Mouse (Mus musculus) ES-E14 (cell line): ENCODE data around the gene Nt5c2.

Experiments used
- CHD2 ChIP-seq: IDR thresholded peaks from 2 replicates; pipeline ENCODE4 v1.6.1; 2014; ENCODE audit warnings: mild to moderate bottlenecking, low read depth, low read length, inconsistent platforms
- HCFC1 ChIP-seq: IDR thresholded peaks from 2 replicates; pipeline ENCODE4 v1.6.1; 2012; ENCODE audit warnings: low read length, inconsistent platforms, borderline replicate concordance; ENCODE audit not compliant: insufficient read depth
- MAFK ChIP-seq: IDR thresholded peaks from 2 replicates; pipeline ENCODE4 v1.6.1; 2014; ENCODE audit warnings: mild to moderate bottlenecking, low read depth, low read length, inconsistent platforms; ENCODE audit not compliant: insufficient read depth
- ZC3H11A ChIP-seq: IDR thresholded peaks from 2 replicates; pipeline ENCODE4 v1.6.1; 2012; ENCODE audit warnings: low read depth, mild to moderate bottlenecking, inconsistent platforms, low read length, borderline replicate concordance
- ZNF384 ChIP-seq: IDR thresholded peaks from 2 replicates; pipeline ENCODE4 v1.6.1; 2012; ENCODE audit warnings: low read depth, low read length, inconsistent platforms

GRCm38 (mm10) chr19:46841016-46841415 is 173.9 kb downstream of the Nt5c2 start:
- TF ChIP-seq MAFK (no peak), HCFC1 (no peak), ZC3H11A (no peak), ZNF384 (no peak), CHD2 (no peak)
